Mouse (Mus musculus): Measurements from ENCODE around the gene Nmnat3. TPM values are rescaled to one million over a fixed set of nuclear protein-coding genes. Genes with fewer than 3 reads are reported as not detected.

Gene Nmnat3
- total and polyA plus RNA-seq, 2 experiments, result 9.2 to 11.1 TPM

DNA sequence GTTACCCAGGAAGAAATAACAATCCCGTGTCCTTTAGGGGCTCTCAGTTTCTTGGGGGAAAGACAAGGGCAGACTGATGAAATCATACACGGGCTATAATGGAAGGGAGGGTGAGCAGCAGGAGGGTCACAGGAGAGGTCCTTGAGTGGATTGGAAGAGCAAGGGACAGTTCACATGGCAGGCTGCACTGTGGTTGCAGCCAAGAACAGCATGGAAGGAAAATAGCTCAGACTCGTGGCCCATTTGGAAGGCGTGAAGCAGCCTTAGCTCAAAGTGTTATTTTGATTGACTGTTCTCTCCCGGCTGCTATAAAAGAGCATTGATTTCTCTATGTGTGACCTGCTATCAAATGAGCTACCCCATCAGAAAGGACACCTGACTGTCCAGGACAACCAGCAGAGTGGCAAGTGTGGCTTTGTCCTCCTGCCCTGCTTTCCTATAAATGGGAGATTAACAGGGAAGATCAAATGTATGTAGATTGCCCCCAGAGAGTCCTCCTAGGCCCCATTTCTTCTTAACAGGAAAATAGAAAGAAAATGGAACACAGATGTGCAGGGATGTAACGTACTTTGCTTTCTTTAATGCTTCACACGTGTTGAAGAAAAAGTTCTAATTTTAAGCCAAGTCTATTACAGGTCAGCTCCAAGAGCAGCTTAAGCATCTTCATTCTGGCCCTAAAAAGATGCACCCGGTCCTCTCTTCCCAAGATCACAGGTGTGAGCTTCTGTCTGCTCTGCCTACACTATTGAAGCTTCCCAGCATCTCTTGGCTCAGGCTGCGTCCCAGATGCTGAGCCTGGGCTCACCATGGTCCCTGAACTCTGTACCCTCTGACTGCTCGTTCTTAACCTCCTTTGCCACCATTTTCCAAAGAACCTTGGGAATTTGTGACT is 100.8 kb downstream of the Nmnat3 start:
- H3K9ac ChIP-seq (ENCODE audit: low read depth, low read length), result no peak overlapping the region
- DNase-seq (ENCODE audit: extremely low read depth, low read depth, low spot score), result no peak
- H3K4me3 ChIP-seq (ENCODE audit: insufficient read depth, low read depth, low read length), result no peak overlapping the region
- TF ChIP-seq POLR2A (IDR thresholded peaks at IDR 0.05; ENCODE audit: extremely low read depth, insufficient read depth, low read length), result no peak
- no peak for TF ChIP-seq CTCF (IDR thresholded peaks at IDR 0.05; ENCODE audit: low read depth, low read length)
- no peaks in the 10 kb centered on the region for H3K4me1 ChIP-seq (ENCODE audit: control insufficient read depth, insufficient read depth, low read length)
- no peaks in the 10 kb centered on the region for H3K27me3 ChIP-seq (ENCODE audit: control insufficient read depth, insufficient read depth, low read length)
- WGBS, result 83% methylated on average over 10 of the region's 10 CpGs
- H3K36me3 ChIP-seq (ENCODE audit: control insufficient read depth, insufficient read depth, low read length), result no peaks in the 10 kb centered on the region
- H3K79me2 ChIP-seq (ENCODE audit: control insufficient read depth, insufficient read depth, low read length), result no peaks in the 10 kb centered on the region
- H3K27ac ChIP-seq (replicated peaks; ENCODE audit: insufficient read depth, low read depth, low read length), result no peak overlapping the region

DNA sequence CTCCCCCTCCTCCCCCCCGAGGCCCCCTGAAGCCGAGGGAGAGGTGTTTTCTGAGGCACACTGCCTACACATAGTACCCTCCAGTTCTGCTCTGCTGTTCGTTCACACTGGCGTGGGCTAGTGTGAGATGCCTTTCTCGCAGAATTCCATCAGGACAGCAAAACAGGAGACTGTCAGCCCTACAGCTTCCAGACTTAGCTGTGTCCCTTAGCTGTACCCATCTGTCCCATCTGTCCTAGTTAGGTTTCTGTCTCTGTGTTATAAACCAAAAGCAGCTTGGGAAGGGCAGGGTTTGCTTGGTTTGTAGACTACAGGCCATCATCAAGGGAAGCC is 101.4 kb downstream of the Nmnat3 start:
- H3K27ac ChIP-seq (replicated peaks; ENCODE audit: insufficient read depth, low read depth, low read length), result no peak overlapping the region
- H3K79me2 ChIP-seq (ENCODE audit: control insufficient read depth, insufficient read depth, low read length), result no peaks in the 10 kb centered on the region
- no peak for TF ChIP-seq CTCF (IDR thresholded peaks at IDR 0.05; ENCODE audit: low read depth, low read length)
- TF ChIP-seq POLR2A (IDR thresholded peaks at IDR 0.05; ENCODE audit: extremely low read depth, insufficient read depth, low read length), result no peak
- no peaks in the 10 kb centered on the region for H3K36me3 ChIP-seq (ENCODE audit: control insufficient read depth, insufficient read depth, low read length)
- DNase-seq (ENCODE audit: extremely low read depth, low read depth, low spot score), result no peak
- WGBS, result 91% methylated on average over 5 of the region's 5 CpGs
- H3K27me3 ChIP-seq (ENCODE audit: control insufficient read depth, insufficient read depth, low read length), result no peaks in the 10 kb centered on the region
- no peak overlapping the region for H3K9ac ChIP-seq (ENCODE audit: low read depth, low read length)
- H3K4me3 ChIP-seq (ENCODE audit: insufficient read depth, low read depth, low read length), result no peak overlapping the region
- H3K4me1 ChIP-seq (ENCODE audit: control insufficient read depth, insufficient read depth, low read length), result no peaks in the 10 kb centered on the region

DNA sequence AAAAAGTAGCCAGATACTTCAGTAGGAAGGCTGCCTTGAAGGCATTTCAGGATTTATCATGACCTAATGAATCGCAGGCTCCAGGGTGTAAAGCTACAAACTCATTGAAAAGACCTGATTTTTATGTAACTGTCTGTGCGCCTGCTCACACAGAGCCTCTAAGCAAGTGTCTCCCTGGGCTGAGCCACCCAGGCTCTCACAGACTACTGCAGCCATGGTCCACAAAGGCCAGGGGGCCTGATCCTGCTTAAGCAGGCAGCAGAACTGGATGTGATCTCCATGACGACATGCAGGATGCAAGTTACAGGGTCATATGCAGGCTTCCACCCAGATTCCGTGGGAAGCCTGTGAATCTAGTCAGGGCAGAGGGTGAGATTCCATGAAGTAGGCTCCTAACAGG is 106.3 kb downstream of the Nmnat3 start:
- 91% methylated on average over 4 of the region's 4 CpGs for WGBS
- Histone ChIP-seq H3K79me2 (ENCODE audit: control insufficient read depth, insufficient read depth, low read length) (no peaks in the 10 kb centered on the region), H3K27me3 (ENCODE audit: control insufficient read depth, insufficient read depth, low read length) (no peaks in the 10 kb centered on the region), H3K4me3 (ENCODE audit: insufficient read depth, low read depth, low read length) (no peak overlapping the region), H3K27ac (replicated peaks; ENCODE audit: insufficient read depth, low read depth, low read length) (no peak overlapping the region), H3K9ac (ENCODE audit: low read depth, low read length) (no peak overlapping the region), H3K4me1 (ENCODE audit: control insufficient read depth, insufficient read depth, low read length) (peaks cover 5% of the 10 kb centered on the region), H3K36me3 (ENCODE audit: control insufficient read depth, insufficient read depth, low read length) (no peaks in the 10 kb centered on the region)
- TF ChIP-seq CTCF (IDR thresholded peaks at IDR 0.05; ENCODE audit: low read depth, low read length), result no peak
- TF ChIP-seq POLR2A (IDR thresholded peaks at IDR 0.05; ENCODE audit: extremely low read depth, insufficient read depth, low read length), result no peak
- no peak for DNase-seq (ENCODE audit: extremely low read depth, low read depth, low spot score)

DNA sequence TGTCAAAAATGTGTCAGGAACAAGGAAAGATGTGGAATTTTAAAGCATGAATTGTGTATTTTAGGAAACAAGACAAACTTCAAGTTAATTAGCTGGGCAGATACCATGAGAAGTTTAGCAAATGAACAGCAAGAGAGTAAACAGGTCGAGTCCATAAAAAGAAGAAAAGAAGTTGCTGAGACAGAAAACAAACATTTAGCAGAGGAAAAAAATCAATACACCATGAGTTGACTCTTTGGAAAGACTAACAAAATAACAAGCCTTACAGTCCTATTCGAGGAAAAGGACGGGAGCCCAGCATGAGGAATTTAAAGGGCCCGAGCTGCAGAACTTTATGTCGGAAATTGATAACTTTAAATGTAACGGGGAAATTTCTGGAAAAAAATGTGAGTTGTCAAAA is 110.0 kb downstream of the Nmnat3 start:
- H3K9ac ChIP-seq (ENCODE audit: low read depth, low read length), result no peak overlapping the region
- H3K4me3 ChIP-seq (ENCODE audit: insufficient read depth, low read depth, low read length), result no peak overlapping the region
- H3K4me1 ChIP-seq (ENCODE audit: control insufficient read depth, insufficient read depth, low read length), result peaks cover 5% of the 10 kb centered on the region
- no peak for TF ChIP-seq POLR2A (IDR thresholded peaks at IDR 0.05; ENCODE audit: extremely low read depth, insufficient read depth, low read length)
- TF ChIP-seq CTCF (IDR thresholded peaks at IDR 0.05; ENCODE audit: low read depth, low read length), result no peak
- WGBS, result 20% methylated on average over 6 of the region's 6 CpGs
- H3K27ac ChIP-seq (replicated peaks; ENCODE audit: insufficient read depth, low read depth, low read length), result no peak overlapping the region
- H3K79me2 ChIP-seq (ENCODE audit: control insufficient read depth, insufficient read depth, low read length), result no peaks in the 10 kb centered on the region
- peak; percentile 87 for DNase-seq (ENCODE audit: extremely low read depth, low read depth, low spot score)
- H3K27me3 ChIP-seq (ENCODE audit: control insufficient read depth, insufficient read depth, low read length), result no peaks in the 10 kb centered on the region
- H3K36me3 ChIP-seq (ENCODE audit: control insufficient read depth, insufficient read depth, low read length), result no peaks in the 10 kb centered on the region

DNA sequence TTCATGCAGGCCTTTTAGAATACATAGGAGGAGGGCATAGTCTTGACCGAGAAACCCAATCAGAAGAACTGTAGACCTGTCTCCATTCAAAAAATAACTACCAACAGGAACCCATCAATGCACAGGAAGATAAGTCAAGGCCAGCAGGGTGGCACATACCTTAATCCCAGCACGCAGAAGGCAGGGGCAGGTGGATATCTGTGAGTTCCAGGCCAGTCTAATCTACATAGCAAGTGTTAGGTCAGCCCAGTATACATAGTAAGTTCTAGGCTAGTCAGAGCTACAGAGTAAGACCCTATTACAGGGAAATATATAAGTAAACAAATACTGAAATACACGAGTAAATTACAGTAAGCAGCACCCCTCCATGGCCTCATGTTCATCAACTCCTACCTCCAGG is 110.6 kb downstream of the Nmnat3 start:
- Histone ChIP-seq H3K4me3 (ENCODE audit: insufficient read depth, low read depth, low read length) (no peak overlapping the region), H3K27ac (replicated peaks; ENCODE audit: insufficient read depth, low read depth, low read length) (no peak overlapping the region), H3K36me3 (ENCODE audit: control insufficient read depth, insufficient read depth, low read length) (no peaks in the 10 kb centered on the region), H3K27me3 (ENCODE audit: control insufficient read depth, insufficient read depth, low read length) (no peaks in the 10 kb centered on the region), H3K9ac (ENCODE audit: low read depth, low read length) (no peak overlapping the region), H3K79me2 (ENCODE audit: control insufficient read depth, insufficient read depth, low read length) (no peaks in the 10 kb centered on the region), H3K4me1 (ENCODE audit: control insufficient read depth, insufficient read depth, low read length) (peaks cover 5% of the 10 kb centered on the region)
- TF ChIP-seq POLR2A (IDR thresholded peaks at IDR 0.05; ENCODE audit: extremely low read depth, insufficient read depth, low read length), result no peak
- no peak for TF ChIP-seq CTCF (IDR thresholded peaks at IDR 0.05; ENCODE audit: low read depth, low read length)
- no peak for DNase-seq (ENCODE audit: extremely low read depth, low read depth, low spot score)
- WGBS, result 78% methylated on average over 3 of the region's 3 CpGs

All from liver, adult 2 months (tissue).